Mouse (Mus musculus) kidney, embryonic 14.5 days (tissue): ENCODE data around the gene Pex5. TPM values are rescaled to one million over a fixed set of nuclear protein-coding genes. Genes with fewer than 3 reads are reported as not detected.

Experiments used
- ATAC-seq: fragments of 200-750 bp; cut with Nextera tagmentation; 2 replicates; pipeline ENCODE4 v1.8.0; 2017; ENCODE audit warnings: moderate number of reproducible peaks, mild to moderate bottlenecking, moderate TSS enrichment, moderate library complexity; ENCODE audit not compliant: low FRiP score, low TSS enrichment
- H3K27ac ChIP-seq: fragments of 300-500 bp; sonication (generic); 2 replicates; pipeline ENCODE4 v1.5.1; 2014; ENCODE audit warnings: low read depth, mild to moderate bottlenecking, low read length, moderate library complexity, mixed read lengths
- H3K27me3 ChIP-seq: fragments of 300-500 bp; sonication (generic); 2 replicates; pipeline ENCODE4 v1.6.1; 2014; ENCODE audit warnings: mild to moderate bottlenecking, low read length; ENCODE audit not compliant: control insufficient read depth, insufficient read depth
- H3K36me3 ChIP-seq: fragments of 300-500 bp; sonication (generic); 2 replicates; pipeline ENCODE4 v1.6.1; 2014; ENCODE audit warnings: low read length, mixed read lengths; ENCODE audit not compliant: control insufficient read depth, insufficient read depth
- H3K4me1 ChIP-seq: fragments of 300-500 bp; sonication (generic); 2 replicates; pipeline ENCODE4 v1.6.1; 2014; ENCODE audit warnings: low read length, mixed read lengths; ENCODE audit not compliant: control insufficient read depth, insufficient read depth
- H3K4me2 ChIP-seq: fragments of 300-500 bp; sonication (generic); replicated peaks from 2 replicates; pipeline ENCODE4 v1.6.1; 2014; ENCODE audit warnings: low read depth, mild to moderate bottlenecking, low read length
- H3K4me3 ChIP-seq: fragments of 300-500 bp; sonication (generic); 2 replicates; pipeline ENCODE4 v1.5.1; 2014; ENCODE audit warnings: mild to moderate bottlenecking, low read length
- H3K9ac ChIP-seq: fragments of 300-500 bp; sonication (generic); 2 replicates; pipeline ENCODE4 v1.6.1; 2014; ENCODE audit warnings: low read depth, mild to moderate bottlenecking, low read length, moderate library complexity
- H3K9me3 ChIP-seq: fragments of 300-500 bp; sonication (generic); 2 replicates; pipeline ENCODE4 v1.6.1; 2016; ENCODE audit warnings: low read length; ENCODE audit not compliant: control insufficient read depth
- WGBS: fragments of 180-500 bp; shearing (Covaris S2); extraction: QIAGEN DNeasy Blood & Tissue Kit; methylation state at CpG from one replicate; pipeline ENCODE4 v1.1.7; 2014; 5-methylcytosine and 5-hydroxymethylcytosine counted together
- polyA plus RNA-seq: library from polyadenylated mRNA; unstranded; fragments of >200 nt; fragmentation: Nextera tagmentation; extraction: Ambion mirVana; gene quantifications from 2 replicates; pipeline ENCODE4 v1.2.1, GENCODE M21; 2014

The Pex5 gene
- polyA plus RNA-seq, 1 experiment from 2014 or later = 35.3 TPM

DNA sequence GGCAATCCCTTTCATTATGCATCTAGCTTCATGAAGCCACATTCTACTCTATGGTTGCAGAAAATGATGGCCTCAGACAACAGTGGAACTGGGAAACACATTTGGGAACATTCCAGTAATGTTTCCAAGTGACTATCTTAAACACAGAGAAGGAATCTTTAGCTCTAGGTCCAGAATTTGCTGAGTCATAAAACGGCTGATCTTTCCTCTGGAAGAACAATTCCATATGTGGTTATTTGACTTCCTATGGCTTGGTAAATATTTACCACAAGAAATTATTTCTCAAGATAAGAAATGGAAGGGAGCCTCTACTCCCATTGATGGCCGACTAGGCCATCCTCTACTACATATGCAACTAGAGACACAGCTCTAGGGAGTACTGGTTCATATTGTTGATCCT, 61.6 kb downstream of the Pex5 start:
- no peaks in the 10 kb centered on the region for H3K27me3 ChIP-seq
- no peaks in the 10 kb centered on the region for H3K36me3 ChIP-seq
- H3K9me3 ChIP-seq = 0 out of 2 replicates have a peak, but pooled peaks cover 2% of the 10 kb centered on the region
- H3K9ac ChIP-seq = no peak overlapping the region
- no peak for ATAC-seq
- H3K4me1 ChIP-seq = no peaks in the 10 kb centered on the region
- no peak overlapping the region for H3K4me2 ChIP-seq
- H3K4me3 ChIP-seq = no peak overlapping the region
- no peak overlapping the region for H3K27ac ChIP-seq
- 86% methylated on average over 2 of the region's 2 CpGs for WGBS

Other genes starting within 250 kb of the Pex5 start
- not detected in 2 replicates for gene Vmn2r27, start 183.2 kb downstream of the Pex5 start, polyA plus RNA-seq
- 0.10 and 0.15 TPM in 2 replicates for gene Cd163, start 110.4 kb downstream of the Pex5 start, polyA plus RNA-seq
- gene Clstn3, start 49.7 kb upstream of the Pex5 start, polyA plus RNA-seq = 2.8 TPM in 2 replicates
- 0.71 and 1.1 TPM in 2 replicates for gene C1rl, start 78.0 kb upstream of the Pex5 start, polyA plus RNA-seq
- 3.9 and 4.3 TPM in 2 replicates for gene C1ra, start 97.3 kb upstream of the Pex5 start, polyA plus RNA-seq
- gene C1s1, start 127.3 kb upstream of the Pex5 start, polyA plus RNA-seq = 8.8 and 11.9 TPM in 2 replicates
- 0.11 TPM in 1 of 2 replicates, not detected in the other for gene C1rb, start 155.2 kb upstream of the Pex5 start, polyA plus RNA-seq
- 0.08 TPM in 1 of 2 replicates, not detected in the other for gene C1s2, start 221.0 kb upstream of the Pex5 start, polyA plus RNA-seq
- 51.2 and 67.3 TPM in 2 replicates for gene Lpcat3, start 248.0 kb upstream of the Pex5 start, polyA plus RNA-seq